Mouse (Mus musculus) stomach, postnatal 0 days (tissue): ENCODE measurements around the gene Tut7. TPM values are rescaled to one million over a fixed set of nuclear protein-coding genes. Genes with fewer than 3 reads are reported as not detected.

Source experiments
- ATAC-seq: fragments of 200-750 bp; cut with Nextera tagmentation; 2 replicates; pipeline ENCODE4 v1.8.0; 2017; ENCODE audit not compliant: low FRiP score, low TSS enrichment
- DNase-seq: peaks from one replicate; pipeline ENCODE4 v3.0.0-alpha.2; 2016; ENCODE audit warnings: low spot score
- H3K27ac ChIP-seq: fragments of 300-500 bp; sonication (generic); replicated peaks from 2 replicates; pipeline ENCODE4 v1.5.1; 2014; ENCODE audit warnings: mild to moderate bottlenecking, control low read depth
- H3K27me3 ChIP-seq: fragments of 300-500 bp; sonication (generic); 2 replicates; pipeline ENCODE4 v1.6.1; 2014; ENCODE audit warnings: low read length; ENCODE audit not compliant: control insufficient read depth, insufficient read depth
- H3K36me3 ChIP-seq: fragments of 300-500 bp; sonication (generic); 2 replicates; pipeline ENCODE4 v1.6.1; 2014; ENCODE audit warnings: low read length, mixed read lengths; ENCODE audit not compliant: control insufficient read depth, insufficient read depth
- H3K4me1 ChIP-seq: fragments of 300-500 bp; sonication (generic); replicated peaks from 2 replicates; pipeline ENCODE4 v1.6.1; 2014; ENCODE audit warnings: antibody characterized with exemption; ENCODE audit not compliant: control insufficient read depth, insufficient read depth
- H3K4me2 ChIP-seq: fragments of 300-500 bp; sonication (generic); replicated peaks from 2 replicates; pipeline ENCODE4 v1.6.1; 2014; ENCODE audit warnings: low read depth, mild to moderate bottlenecking, control low read depth, moderate library complexity
- H3K4me3 ChIP-seq: fragments of 300-500 bp; sonication (generic); 2 replicates; pipeline ENCODE4 v1.5.1; 2014; ENCODE audit warnings: low read depth, low read length, control low read depth
- H3K9ac ChIP-seq: fragments of 300-500 bp; sonication (generic); 2 replicates; pipeline ENCODE4 v1.6.1; 2014; ENCODE audit warnings: mild to moderate bottlenecking, low read length, control low read depth, mixed read lengths
- H3K9me3 ChIP-seq: fragments of 300-500 bp; sonication (generic); 2 replicates; pipeline ENCODE4 v1.6.1; 2016; ENCODE audit warnings: low read length; ENCODE audit not compliant: control insufficient read depth
- CTCF ChIP-seq: IDR thresholded peaks from 2 replicates; pipeline ENCODE4 v1.5.1; 2016; ENCODE audit warnings: antibody characterized with exemption, low read depth, mild to moderate bottlenecking, moderate library complexity
- EP300 ChIP-seq: optimal IDR thresholded peaks from 2 replicates; pipeline ENCODE3; 2016; ENCODE audit warnings: antibody characterized with exemption
- WGBS: fragments of 180-500 bp; shearing (Covaris S2); extraction: QIAGEN DNeasy Blood & Tissue Kit; methylation state at CpG from one replicate; pipeline ENCODE4 v1.1.7; 2014; 5-methylcytosine and 5-hydroxymethylcytosine counted together
- polyA plus RNA-seq: library from polyadenylated mRNA; unstranded; fragments of >200 nt; fragmentation: Nextera tagmentation; extraction: Ambion mirVana; gene quantifications from 2 replicates; pipeline ENCODE4 v1.2.1, GENCODE M21; 2015

Tut7 gene
- polyA plus RNA-seq, 1 experiment from 2014 or later, result 31.6 TPM

DNA sequence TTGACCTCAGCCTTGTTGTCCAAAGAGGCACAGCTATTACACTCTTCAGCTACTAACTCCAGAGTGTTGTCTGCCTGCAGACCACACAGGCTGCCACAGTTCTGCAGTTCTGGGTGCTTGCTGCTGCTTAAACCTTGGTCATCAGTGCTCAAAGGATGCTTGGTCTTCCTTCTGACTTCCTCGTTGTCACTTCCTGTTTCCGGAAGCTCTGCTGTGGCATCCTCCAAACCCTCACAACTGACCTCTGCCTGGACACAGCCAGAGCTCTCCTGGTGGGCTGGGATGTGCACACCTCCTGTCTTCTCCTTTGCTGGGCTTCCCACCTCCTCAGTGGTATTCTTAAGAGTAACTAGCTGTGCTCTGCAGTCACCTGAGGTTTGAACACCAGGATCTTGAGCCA lies 22.9 kb downstream of the Tut7 start:
- Histone ChIP-seq H3K4me3 (no peak overlapping the region), H3K27ac (no peak overlapping the region), H3K4me1 (no peaks in the 10 kb centered on the region), H3K9me3 (no peaks in the 10 kb centered on the region), H3K36me3 (peaks cover 51% of the 10 kb centered on the region), H3K9ac (no peak overlapping the region), H3K27me3 (no peaks in the 10 kb centered on the region), H3K4me2 (no peak overlapping the region)
- no peak for DNase-seq
- TF ChIP-seq CTCF, result no peak
- TF ChIP-seq EP300, result no peak
- WGBS, result 87% methylated on average over 2 of the region's 2 CpGs
- no peak for ATAC-seq

GRCm38 (mm10) chr13:59798306-59798705 lies 24.6 kb downstream of the Tut7 start:
- peaks cover 49% of the 10 kb centered on the region for H3K36me3 ChIP-seq
- no peaks in the 10 kb centered on the region for H3K9me3 ChIP-seq
- H3K4me1 ChIP-seq, result no peaks in the 10 kb centered on the region
- no peak overlapping the region for H3K9ac ChIP-seq
- no peak overlapping the region for H3K27ac ChIP-seq
- ATAC-seq (no peak), DNase-seq (no peak)
- no peaks in the 10 kb centered on the region for H3K27me3 ChIP-seq
- no peak overlapping the region for H3K4me3 ChIP-seq
- no peak overlapping the region for H3K4me2 ChIP-seq
- no peak for TF ChIP-seq CTCF
- no peak for TF ChIP-seq EP300
- WGBS, result 95% methylated on average over 1 of the region's 1 CpGs

DNA sequence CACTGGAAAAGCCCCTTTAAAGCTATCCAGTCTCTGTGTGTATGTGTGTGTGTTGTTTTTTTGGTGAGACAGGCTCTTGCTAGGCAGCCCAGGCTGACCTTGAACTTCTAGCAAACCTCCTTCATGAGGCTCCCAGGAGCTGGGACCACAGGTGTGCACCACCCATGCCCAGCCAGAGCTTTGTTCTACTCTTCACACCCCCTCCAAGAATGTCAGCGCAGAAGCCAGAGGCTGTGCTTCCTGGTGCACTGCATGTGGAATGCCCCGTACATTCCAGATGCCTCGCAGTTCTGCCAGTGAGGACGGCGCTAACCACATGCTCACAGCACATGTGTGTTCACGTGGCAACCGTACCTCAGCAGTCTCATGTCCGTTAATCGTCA lies 26.5 kb downstream of the Tut7 start:
- Histone ChIP-seq H3K4me3 (no peak overlapping the region), H3K4me1 (no peaks in the 10 kb centered on the region), H3K9ac (no peak overlapping the region), H3K36me3 (peaks cover 55% of the 10 kb centered on the region), H3K9me3 (no peaks in the 10 kb centered on the region), H3K4me2 (no peak overlapping the region), H3K27ac (no peak overlapping the region), H3K27me3 (no peaks in the 10 kb centered on the region)
- TF ChIP-seq EP300 (no peak), CTCF (no peak)
- WGBS, result 91% methylated on average over 9 of the region's 9 CpGs
- DNase-seq, result no peak
- ATAC-seq, result peak; percentile 28; the same call in 1 of the 2 replicates

- Histone ChIP-seq H3K4me1 (no peaks in the 10 kb centered on the region), H3K9ac (no peak overlapping the region), H3K27me3 (no peaks in the 10 kb centered on the region), H3K9me3 (no peaks in the 10 kb centered on the region), H3K4me2 (no peak overlapping the region), H3K27ac (no peak overlapping the region), H3K36me3 (peaks cover 59% of the 10 kb centered on the region), H3K4me3 (no peak overlapping the region)
- DNase-seq (no peak), ATAC-seq (0 out of 2 replicates have a peak, but pooled peaks have one; percentile 35)
- no peak for TF ChIP-seq EP300
- TF ChIP-seq CTCF, result no peak
- 88% methylated on average over 6 of the region's 6 CpGs for WGBS
These were observed 27.0 kb downstream of the Tut7 start for GRCm38 (mm10) chr13:59795807-59796465.

DNA sequence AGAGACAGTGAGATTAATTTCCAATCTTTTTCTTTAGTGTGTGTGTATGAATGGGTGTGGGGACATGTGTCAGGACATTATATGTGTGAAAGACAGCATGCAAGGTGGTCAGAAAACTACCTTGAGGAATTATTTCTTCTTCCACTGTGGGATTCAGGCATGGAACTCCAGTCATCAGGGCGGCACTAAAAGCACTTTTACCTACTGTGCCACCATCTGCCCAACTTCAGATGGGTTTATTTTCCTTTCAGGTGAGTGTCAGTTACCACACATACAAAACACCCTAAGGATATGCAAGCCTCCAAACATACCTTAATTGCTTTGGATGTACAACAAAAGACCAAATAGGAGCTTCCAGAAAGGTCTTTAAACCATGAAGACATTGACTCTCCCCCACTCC lies 28.2 kb downstream of the Tut7 start:
- TF ChIP-seq EP300 (no peak), CTCF (no peak)
- Histone ChIP-seq H3K4me3 (no peak overlapping the region), H3K4me2 (no peak overlapping the region), H3K27me3 (no peaks in the 10 kb centered on the region), H3K9me3 (no peaks in the 10 kb centered on the region), H3K4me1 (no peaks in the 10 kb centered on the region), H3K27ac (no peak overlapping the region), H3K36me3 (peaks cover 52% of the 10 kb centered on the region), H3K9ac (no peak overlapping the region)
- DNase-seq, result no peak
- whole genome bisulfite sequencing, result 93% methylated on average over 1 of the region's 1 CpGs
- ATAC-seq, result no peak

- Histone ChIP-seq H3K9ac (no peak within 1 kb of the TSS), H3K4me1 (no peaks in the 10 kb centered on the region), H3K27me3 (no peaks in the 10 kb centered on the region), H3K27ac (no peak within 1 kb of the TSS), H3K36me3 (peaks cover 54% of the 10 kb centered on the region), H3K4me2 (no peak within 1 kb of the TSS), H3K4me3 (no peak within 1 kb of the TSS), H3K9me3 (no peaks in the 10 kb centered on the region)
- no peak for TF ChIP-seq EP300
- TF ChIP-seq CTCF, result no peak
- DNase-seq, result no peak
- 63% methylated on average over 7 of the region's 7 CpGs for WGBS
- no peak for ATAC-seq
These were observed 40.8 kb downstream of the Tut7 start, which contains the start of gene Gm49354 for GRCm38 (mm10) chr13:59782145-59782544. Gene Gm49354, minus strand, starts transcription at chr13:59782245.
